Mouse (Mus musculus) bone marrow macrophage, adult 2 months (primary cell): ENCODE data around the gene Olfr945.

Experiments
- CTCF ChIP-seq: IDR thresholded peaks from 2 replicates; pipeline ENCODE4 v1.5.1; 2012; ENCODE audit warnings: low read depth, mild to moderate bottlenecking, low read length, moderate library complexity
- POLR2A ChIP-seq: IDR thresholded peaks from 2 replicates; pipeline ENCODE4 v1.6.1; 2012; ENCODE audit warnings: mild to moderate bottlenecking, low read depth, low read length, borderline replicate concordance

DNA sequence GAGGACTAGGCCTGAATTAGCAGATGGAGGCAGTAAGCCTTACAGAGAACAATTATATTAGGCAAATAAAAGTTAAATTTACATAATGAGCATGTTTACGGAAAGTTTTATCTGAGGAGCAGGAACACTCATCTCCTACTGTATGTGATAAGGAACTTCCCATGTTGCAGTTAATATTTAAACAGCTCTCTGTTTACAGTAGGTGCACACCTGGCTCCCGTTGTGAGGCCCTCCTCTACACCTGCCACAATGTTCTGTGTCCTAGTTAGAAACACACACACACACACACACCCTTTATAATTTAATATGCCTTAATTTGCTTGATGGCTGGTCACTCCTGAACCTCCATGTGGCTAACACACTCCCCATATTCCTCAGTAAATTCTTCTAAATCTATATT, 10.5 kb upstream of the Olfr945 start:
- TF ChIP-seq CTCF (no peak), POLR2A (no peak)
